Mouse (Mus musculus): Measurements from ENCODE around the gene Evpl.

- TF ChIP-seq GATA1 (IDR thresholded peaks at IDR 0.05; ENCODE audit: low read length) = no peak
- TF ChIP-seq TAL1 (IDR thresholded peaks at IDR 0.05; ENCODE audit: low read length) = no peak
Observed at GRCm38 (mm10) chr11:116215181-116215580, 22.7 kb downstream of the Evpl start.
